Mouse (Mus musculus): ENCODE measurements at regions not wholly inside any gene's neighbourhood (a gene's known extent, or its start where the extent isn't known, plus 50 kb on each side); places are given as distances from the start of the nearest gene placed in this dataset.

GRCm38 (mm10) chr11:65638211-65638610 is 149.9 kb downstream of the Map2k4 start:
- Histone ChIP-seq H3K4me1 (no peaks in the 10 kb centered on the region), H3K36me3 (no peaks in the 10 kb centered on the region), H3K27ac (replicated peaks) (no peak overlapping the region), H3K9me3 (no peaks in the 10 kb centered on the region), H3K4me3 (no peak overlapping the region), H3K4me2 (replicated peaks) (no peak overlapping the region), H3K9ac (replicated peaks) (no peak overlapping the region), H3K27me3 (no peaks in the 10 kb centered on the region)
- 83% methylated on average over 2 of the region's 2 CpGs for WGBS
- no peak for ATAC-seq (replicated peaks)

GRCm38 (mm10) chr11:65637206-65637605 is 150.9 kb downstream of the Map2k4 start:
- Histone ChIP-seq H3K4me1 (no peaks in the 10 kb centered on the region), H3K27me3 (no peaks in the 10 kb centered on the region), H3K27ac (replicated peaks) (no peak overlapping the region), H3K9me3 (no peaks in the 10 kb centered on the region), H3K4me3 (no peak overlapping the region), H3K36me3 (no peaks in the 10 kb centered on the region), H3K4me2 (replicated peaks) (no peak overlapping the region), H3K9ac (replicated peaks) (no peak overlapping the region)
- WGBS = 83% methylated on average over 3 of the region's 3 CpGs
- no peak for ATAC-seq (replicated peaks)

GRCm38 (mm10) chr11:65635307-65635706 is 152.8 kb downstream of the Map2k4 start:
- Histone ChIP-seq H3K27me3 (no peaks in the 10 kb centered on the region), H3K4me2 (replicated peaks) (no peak overlapping the region), H3K4me1 (no peaks in the 10 kb centered on the region), H3K9me3 (no peaks in the 10 kb centered on the region), H3K4me3 (no peak overlapping the region), H3K27ac (replicated peaks) (no peak overlapping the region), H3K36me3 (no peaks in the 10 kb centered on the region), H3K9ac (replicated peaks) (no peak overlapping the region)
- 87% methylated on average over 4 of the region's 4 CpGs for WGBS
- no peak for ATAC-seq (replicated peaks)

- no peak overlapping the region for H3K4me3 ChIP-seq
- no peak overlapping the region for H3K27ac ChIP-seq (replicated peaks)
- no peak overlapping the region for H3K9ac ChIP-seq (replicated peaks)
- no peaks in the 10 kb centered on the region for H3K27me3 ChIP-seq
- H3K4me2 ChIP-seq (replicated peaks) = no peak overlapping the region
- WGBS = 78% methylated on average over 3 of the region's 3 CpGs
- H3K4me1 ChIP-seq = no peaks in the 10 kb centered on the region
- ATAC-seq (replicated peaks) = no peak
- no peaks in the 10 kb centered on the region for H3K9me3 ChIP-seq
- no peaks in the 10 kb centered on the region for H3K36me3 ChIP-seq
These were observed 156.9 kb downstream of the Map2k4 start for GRCm38 (mm10) chr11:65631164-65631563.

- no peak overlapping the region for H3K9ac ChIP-seq (replicated peaks)
- no peak overlapping the region for H3K4me3 ChIP-seq
- no peaks in the 10 kb centered on the region for H3K36me3 ChIP-seq
- no peak for ATAC-seq (replicated peaks)
- H3K4me2 ChIP-seq (replicated peaks) = no peak overlapping the region
- 61% methylated on average over 1 of the region's 1 CpGs for WGBS
- H3K27me3 ChIP-seq = no peaks in the 10 kb centered on the region
- H3K4me1 ChIP-seq = no peaks in the 10 kb centered on the region
- no peaks in the 10 kb centered on the region for H3K9me3 ChIP-seq
- H3K27ac ChIP-seq (replicated peaks) = no peak overlapping the region
These were observed 157.7 kb downstream of the Map2k4 start for GRCm38 (mm10) chr11:65630436-65630835.

- no peaks in the 10 kb centered on the region for H3K4me1 ChIP-seq
- H3K36me3 ChIP-seq = no peaks in the 10 kb centered on the region
- H3K4me3 ChIP-seq = no peak overlapping the region
- no peak overlapping the region for H3K4me2 ChIP-seq (replicated peaks)
- no peaks in the 10 kb centered on the region for H3K27me3 ChIP-seq
- WGBS = 93% methylated on average over 5 of the region's 5 CpGs
- no peaks in the 10 kb centered on the region for H3K9me3 ChIP-seq
- no peak for ATAC-seq (replicated peaks)
- H3K9ac ChIP-seq (replicated peaks) = no peak overlapping the region
- H3K27ac ChIP-seq (replicated peaks) = no peak overlapping the region
These were observed 158.8 kb downstream of the Map2k4 start for GRCm38 (mm10) chr11:65629320-65629719.

- H3K27ac ChIP-seq (replicated peaks) = no peak overlapping the region
- H3K9me3 ChIP-seq = no peaks in the 10 kb centered on the region
- H3K27me3 ChIP-seq = no peaks in the 10 kb centered on the region
- H3K9ac ChIP-seq (replicated peaks) = no peak overlapping the region
- no peaks in the 10 kb centered on the region for H3K36me3 ChIP-seq
- WGBS = 90% methylated on average over 4 of the region's 4 CpGs
- no peak for ATAC-seq (replicated peaks)
- no peak overlapping the region for H3K4me3 ChIP-seq
- H3K4me1 ChIP-seq = no peaks in the 10 kb centered on the region
- H3K4me2 ChIP-seq (replicated peaks) = no peak overlapping the region
These were observed 169.1 kb downstream of the Map2k4 start for GRCm38 (mm10) chr11:65618976-65619375.

- H3K9ac ChIP-seq (replicated peaks) = no peak overlapping the region
- H3K27me3 ChIP-seq = no peaks in the 10 kb centered on the region
- no peak for ATAC-seq (replicated peaks)
- no peaks in the 10 kb centered on the region for H3K4me1 ChIP-seq
- no peak overlapping the region for H3K27ac ChIP-seq (replicated peaks)
- no peak overlapping the region for H3K4me2 ChIP-seq (replicated peaks)
- H3K9me3 ChIP-seq = no peaks in the 10 kb centered on the region
- WGBS = 92% methylated on average over 3 of the region's 3 CpGs
- no peak overlapping the region for H3K4me3 ChIP-seq
- no peaks in the 10 kb centered on the region for H3K36me3 ChIP-seq
These were observed 177.6 kb downstream of the Map2k4 start for GRCm38 (mm10) chr11:65610536-65610935.

GRCm38 (mm10) chr11:65609056-65609455 is 179.0 kb downstream of the Map2k4 start:
- WGBS = 69% methylated on average over 4 of the region's 4 CpGs
- no peak for ATAC-seq (replicated peaks)

GRCm38 (mm10) chr11:65597298-65598076 is 190.6 kb downstream of the Map2k4 start:
- Histone ChIP-seq H3K4me1 (no peaks in the 10 kb centered on the region), H3K27me3 (no peaks in the 10 kb centered on the region), H3K9ac (replicated peaks) (no peak overlapping the region), H3K27ac (replicated peaks) (no peak overlapping the region), H3K4me3 (no peak overlapping the region), H3K9me3 (no peaks in the 10 kb centered on the region), H3K36me3 (no peaks in the 10 kb centered on the region), H3K4me2 (replicated peaks) (no peak overlapping the region)
- ATAC-seq (replicated peaks) = no peak
- WGBS = 64% methylated on average over 2 of the region's 2 CpGs

More at GRCm38 (mm10) chr11:65609056-65609455, 179.0 kb downstream of the Map2k4 start:
- Histone ChIP-seq H3K4me1 (no peaks in the 10 kb centered on the region), H3K4me2 (replicated peaks) (no peak overlapping the region), H3K27me3 (no peaks in the 10 kb centered on the region), H3K27ac (replicated peaks) (no peak overlapping the region), H3K9ac (replicated peaks) (no peak overlapping the region), H3K36me3 (no peaks in the 10 kb centered on the region), H3K9me3 (no peaks in the 10 kb centered on the region), H3K4me3 (no peak overlapping the region)

- WGBS = 70% methylated on average over 3 of the region's 3 CpGs
- H3K4me2 ChIP-seq (replicated peaks) = no peak overlapping the region
- no peaks in the 10 kb centered on the region for H3K27me3 ChIP-seq
- no peak overlapping the region for H3K9ac ChIP-seq (replicated peaks)
- no peak overlapping the region for H3K4me3 ChIP-seq
- H3K9me3 ChIP-seq = no peaks in the 10 kb centered on the region
- no peaks in the 10 kb centered on the region for H3K4me1 ChIP-seq
- no peak overlapping the region for H3K27ac ChIP-seq (replicated peaks)
- no peak for ATAC-seq (replicated peaks)
- H3K36me3 ChIP-seq = no peaks in the 10 kb centered on the region
These were observed 199.6 kb downstream of the Map2k4 start for GRCm38 (mm10) chr11:65588491-65588890.

- Histone ChIP-seq H3K4me2 (replicated peaks) (no peak overlapping the region), H3K4me1 (no peaks in the 10 kb centered on the region), H3K27me3 (no peaks in the 10 kb centered on the region), H3K9ac (replicated peaks) (no peak overlapping the region), H3K9me3 (no peaks in the 10 kb centered on the region), H3K4me3 (no peak overlapping the region), H3K36me3 (no peaks in the 10 kb centered on the region), H3K27ac (replicated peaks) (no peak overlapping the region)
- 93% methylated on average over 9 of the region's 9 CpGs for WGBS
- ATAC-seq (replicated peaks) = no peak
These were observed 220.3 kb downstream of the Map2k4 start for GRCm38 (mm10) chr11:65567831-65568230.

GRCm38 (mm10) chr11:65558236-65558635 is 229.9 kb downstream of the Map2k4 start:
- no peak overlapping the region for H3K27ac ChIP-seq (replicated peaks)
- no peaks in the 10 kb centered on the region for H3K9me3 ChIP-seq
- no peak overlapping the region for H3K9ac ChIP-seq (replicated peaks)
- 75% methylated on average over 4 of the region's 4 CpGs for WGBS
- H3K27me3 ChIP-seq = no peaks in the 10 kb centered on the region
- H3K4me2 ChIP-seq (replicated peaks) = no peak overlapping the region
- H3K36me3 ChIP-seq = no peaks in the 10 kb centered on the region
- H3K4me3 ChIP-seq = no peak overlapping the region
- H3K4me1 ChIP-seq = no peaks in the 10 kb centered on the region
- ATAC-seq (replicated peaks) = no peak
